Mouse (Mus musculus) lung, postnatal 0 days (tissue): ENCODE data around the gene Mapt. TPM values are rescaled to one million over a fixed set of nuclear protein-coding genes. Genes with fewer than 3 reads are reported as not detected.

Experiments
- ATAC-seq: fragments of 200-750 bp; cut with Nextera tagmentation; 2 replicates; pipeline ENCODE4 v1.8.0; 2017; ENCODE audit warnings: moderate library complexity
- DNase-seq: peaks from one replicate; pipeline ENCODE4 v3.0.0-alpha.2; 2016; ENCODE audit warnings: low spot score
- H3K27ac ChIP-seq: fragments of 300-500 bp; sonication (generic); 2 replicates; pipeline ENCODE4 v1.5.1; 2014; ENCODE audit warnings: antibody characterized with exemption, mild to moderate bottlenecking, low read length, mixed read lengths
- H3K27me3 ChIP-seq: fragments of 300-500 bp; sonication (generic); replicated peaks from 2 replicates; pipeline ENCODE4 v1.6.1; 2014; ENCODE audit warnings: low read length, mixed read lengths; ENCODE audit not compliant: insufficient read depth
- H3K36me3 ChIP-seq: fragments of 300-500 bp; sonication (generic); 2 replicates; pipeline ENCODE4 v1.6.1; 2014; ENCODE audit warnings: low read length, mixed read lengths; ENCODE audit not compliant: insufficient read depth
- H3K4me1 ChIP-seq: fragments of 300-500 bp; sonication (generic); 2 replicates; pipeline ENCODE4 v1.6.1; 2014; ENCODE audit warnings: antibody characterized with exemption, low read depth, low read length, mixed read lengths; ENCODE audit not compliant: insufficient read depth
- H3K4me2 ChIP-seq: fragments of 300-500 bp; sonication (generic); replicated peaks from 2 replicates; pipeline ENCODE4 v1.6.1; 2014; ENCODE audit warnings: low read depth, mild to moderate bottlenecking, low read length, moderate library complexity, mixed read lengths
- H3K4me3 ChIP-seq: fragments of 300-500 bp; sonication (generic); 2 replicates; pipeline ENCODE4 v1.5.1; 2014; ENCODE audit warnings: low read depth, low read length
- H3K9ac ChIP-seq: fragments of 300-500 bp; sonication (generic); replicated peaks from 2 replicates; pipeline ENCODE4 v1.6.1; 2014; ENCODE audit warnings: low read depth, mild to moderate bottlenecking
- H3K9me3 ChIP-seq: fragments of 300-500 bp; sonication (generic); 2 replicates; pipeline ENCODE4 v1.6.1; 2016; ENCODE audit warnings: low read length, mixed read lengths
- CTCF ChIP-seq: IDR thresholded peaks from 2 replicates; pipeline ENCODE4 v1.5.1; 2016; ENCODE audit warnings: antibody characterized with exemption, mild to moderate bottlenecking
- EP300 ChIP-seq: IDR thresholded peaks from 2 replicates; pipeline ENCODE4 v1.6.1; 2016; ENCODE audit warnings: antibody characterized with exemption, mild to moderate bottlenecking, control low read depth
- WGBS: fragments of 180-500 bp; shearing (Covaris S2); extraction: QIAGEN DNeasy Blood & Tissue Kit; methylation state at CpG from one replicate; pipeline ENCODE4 v1.1.7; 2014; 5-methylcytosine and 5-hydroxymethylcytosine counted together
- polyA plus RNA-seq: library from polyadenylated mRNA; unstranded; fragments of >200 nt; fragmentation: Nextera tagmentation; extraction: Ambion mirVana; gene quantifications from 2 replicates; pipeline ENCODE4 v1.2.1, GENCODE M21; 2015

Mapt gene
- polyA plus RNA-seq, 1 experiment from 2014 or later = 15.9 TPM

DNA sequence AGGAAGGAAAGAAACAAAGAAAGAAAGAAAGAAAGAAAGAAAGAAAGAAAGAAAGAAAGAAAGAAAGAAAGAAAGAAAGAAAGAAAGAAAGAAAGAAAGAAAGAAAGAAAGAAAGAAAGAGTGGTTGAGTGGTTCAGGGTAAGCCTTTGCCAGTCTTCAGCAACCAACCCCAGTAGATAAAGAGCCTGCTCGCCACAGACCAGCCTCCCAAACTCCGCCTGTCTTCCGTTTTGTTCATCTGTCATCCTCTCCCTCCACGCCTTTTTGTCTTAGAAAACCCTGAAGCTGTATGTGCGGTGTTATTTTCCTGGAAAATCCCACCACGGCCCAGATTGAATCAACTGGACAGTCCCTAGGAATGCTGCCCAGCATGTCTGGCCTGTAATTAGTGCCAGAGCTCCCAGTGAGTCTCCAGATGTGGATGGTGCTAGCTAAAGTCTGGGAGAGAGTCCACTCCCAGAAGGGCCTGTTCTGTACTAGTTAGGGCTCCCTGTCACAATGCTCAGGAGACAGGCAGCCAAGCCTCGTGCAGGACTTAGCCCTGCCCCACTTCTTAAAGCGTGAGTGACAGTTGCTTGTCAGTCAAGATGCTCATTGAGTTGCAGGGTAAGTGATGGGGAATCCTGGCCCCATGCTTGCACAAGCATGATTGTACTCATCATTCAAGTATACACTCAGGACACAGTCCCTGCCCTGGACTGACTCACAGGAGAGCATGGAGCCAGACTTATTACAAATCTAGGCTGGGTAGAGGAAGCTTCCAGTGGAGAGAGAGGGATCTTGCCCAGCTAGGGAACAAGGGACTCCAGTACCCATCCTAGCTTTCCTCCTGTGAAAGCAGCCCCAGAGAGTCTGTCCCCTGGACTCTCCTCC is 72.1 kb downstream of the Mapt start:
- Histone ChIP-seq H3K27me3 (no peaks in the 10 kb centered on the region), H3K36me3 (no peaks in the 10 kb centered on the region), H3K4me2 (no peak overlapping the region), H3K4me3 (no peak overlapping the region), H3K27ac (no peak overlapping the region), H3K9ac (no peak overlapping the region), H3K9me3 (no peaks in the 10 kb centered on the region), H3K4me1 (peaks cover 3% of the 10 kb centered on the region; the same call in 1 of the 2 replicates)
- ATAC-seq (no peak), DNase-seq (no peak)
- 64% methylated on average over 8 of the region's 8 CpGs for WGBS
- TF ChIP-seq CTCF (no peak), EP300 (no peak)

- no peaks in the 10 kb centered on the region for H3K27me3 ChIP-seq
- no peak for TF ChIP-seq CTCF
- no peak for TF ChIP-seq EP300
- H3K4me3 ChIP-seq = no peak overlapping the region
- DNase-seq (no peak), ATAC-seq (no peak)
- no peak overlapping the region for H3K9ac ChIP-seq
- 91% methylated on average over 7 of the region's 7 CpGs for WGBS
- no peaks in the 10 kb centered on the region for H3K36me3 ChIP-seq
- no peak overlapping the region for H3K4me2 ChIP-seq
- H3K4me1 ChIP-seq = peaks cover 3% of the 10 kb centered on the region; the same call in 1 of the 2 replicates
- no peaks in the 10 kb centered on the region for H3K9me3 ChIP-seq
- H3K27ac ChIP-seq = no peak overlapping the region
These were observed 74.5 kb downstream of the Mapt start for GRCm38 (mm10) chr11:104305711-104306110.

DNA sequence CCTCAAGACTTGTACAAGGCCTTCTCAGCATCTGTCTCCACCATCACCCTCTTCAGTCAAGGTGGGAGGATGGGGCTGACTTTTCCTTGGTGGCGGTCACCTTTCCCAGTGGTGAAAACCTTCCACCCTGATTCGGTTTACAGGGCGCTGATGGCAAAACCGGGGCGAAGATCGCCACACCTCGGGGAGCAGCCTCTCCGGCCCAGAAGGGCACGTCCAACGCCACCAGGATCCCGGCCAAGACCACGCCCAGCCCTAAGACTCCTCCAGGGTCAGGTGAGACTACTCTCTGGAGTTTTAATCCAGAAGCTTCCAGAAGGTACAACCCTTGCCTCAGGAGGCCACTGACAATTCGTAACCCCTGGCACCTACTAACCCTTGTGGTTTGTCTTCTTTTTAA is 75.3 kb downstream of the Mapt start:
- Histone ChIP-seq H3K36me3 (no peaks in the 10 kb centered on the region), H3K4me1 (peaks cover 3% of the 10 kb centered on the region; the same call in 1 of the 2 replicates), H3K27me3 (no peaks in the 10 kb centered on the region), H3K4me2 (no peak overlapping the region), H3K27ac (no peak overlapping the region), H3K9me3 (no peaks in the 10 kb centered on the region), H3K9ac (no peak overlapping the region), H3K4me3 (no peak overlapping the region)
- 85% methylated on average over 13 of the region's 13 CpGs for WGBS
- TF ChIP-seq CTCF (no peak), EP300 (no peak)
- no peak for DNase-seq
- no peak for ATAC-seq

DNA sequence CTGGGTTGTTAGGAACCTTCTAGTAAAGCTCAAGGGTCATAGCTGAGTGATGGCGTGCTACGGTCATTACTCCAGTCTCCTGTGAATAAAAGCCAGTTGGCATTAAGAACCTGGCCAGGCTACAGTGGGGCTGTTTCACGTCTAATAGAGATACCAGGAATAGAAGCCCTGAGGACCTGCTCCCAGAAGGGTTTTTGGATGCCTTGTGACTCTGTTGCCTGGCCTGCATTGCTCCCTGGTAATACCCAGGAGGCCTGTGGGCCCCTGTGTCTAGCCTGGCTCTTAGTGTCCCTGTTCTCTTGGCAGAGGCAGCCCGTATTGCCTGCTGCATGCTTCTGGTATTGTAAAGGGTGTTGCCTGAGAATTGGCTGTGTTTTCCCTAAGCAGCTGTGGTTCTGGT is 75.9 kb downstream of the Mapt start:
- H3K4me2 ChIP-seq = no peak overlapping the region
- no peak overlapping the region for H3K4me3 ChIP-seq
- no peaks in the 10 kb centered on the region for H3K9me3 ChIP-seq
- DNase-seq (no peak), ATAC-seq (no peak)
- H3K27ac ChIP-seq = no peak overlapping the region
- H3K27me3 ChIP-seq = no peaks in the 10 kb centered on the region
- WGBS = 72% methylated on average over 4 of the region's 4 CpGs
- H3K36me3 ChIP-seq = no peaks in the 10 kb centered on the region
- H3K4me1 ChIP-seq = peaks cover 3% of the 10 kb centered on the region; the same call in 1 of the 2 replicates
- no peak for TF ChIP-seq EP300
- no peak overlapping the region for H3K9ac ChIP-seq

GRCm38 (mm10) chr11:104309377-104310225 is 78.4 kb downstream of the Mapt start:
- Histone ChIP-seq H3K4me3 (peak overlapping the region; percentile 17; the same call in 1 of the 2 replicates), H3K4me2 (peak overlapping the region; percentile 52), H3K9ac (no peak overlapping the region), H3K9me3 (no peaks in the 10 kb centered on the region), H3K27me3 (no peaks in the 10 kb centered on the region), H3K27ac (no peak overlapping the region), H3K4me1 (no peaks in the 10 kb centered on the region), H3K36me3 (no peaks in the 10 kb centered on the region)
- no peak for ATAC-seq
- no peak for DNase-seq
- WGBS = 32% methylated on average over 12 of the region's 12 CpGs
- TF ChIP-seq CTCF = no peak
- TF ChIP-seq EP300 = no peak

DNA sequence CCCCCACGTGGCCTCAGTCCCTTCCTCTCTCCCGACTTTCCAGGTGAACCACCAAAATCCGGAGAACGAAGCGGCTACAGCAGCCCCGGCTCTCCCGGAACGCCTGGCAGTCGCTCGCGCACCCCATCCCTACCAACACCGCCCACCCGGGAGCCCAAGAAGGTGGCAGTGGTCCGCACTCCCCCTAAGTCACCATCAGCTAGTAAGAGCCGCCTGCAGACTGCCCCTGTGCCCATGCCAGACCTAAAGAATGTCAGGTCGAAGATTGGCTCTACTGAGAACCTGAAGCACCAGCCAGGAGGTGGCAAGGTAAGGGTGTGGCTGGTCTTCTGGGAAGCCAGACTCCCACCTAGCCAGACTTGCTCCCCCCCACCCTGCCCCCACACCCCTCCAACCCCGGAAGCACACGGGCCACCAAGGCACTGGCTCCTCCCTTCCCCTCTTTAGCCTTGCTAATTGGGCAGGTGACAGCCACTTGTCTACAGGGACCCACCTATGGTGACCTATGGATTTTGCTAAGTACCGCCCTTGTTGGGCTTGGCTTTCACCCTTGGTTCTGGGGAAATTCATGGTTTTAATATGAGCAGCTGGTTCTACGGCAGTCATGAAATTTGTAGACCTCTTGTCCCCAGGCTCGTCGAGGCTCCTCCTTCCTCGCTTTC is 79.2 kb downstream of the Mapt start:
- 8% methylated on average over 23 of the region's 23 CpGs for WGBS
- Histone ChIP-seq H3K9ac (no peak overlapping the region), H3K4me3 (peak overlapping the region; percentile 17; the same call in 1 of the 2 replicates), H3K4me1 (no peaks in the 10 kb centered on the region), H3K27ac (no peak overlapping the region), H3K36me3 (no peaks in the 10 kb centered on the region), H3K4me2 (peak overlapping the region; percentile 52), H3K27me3 (no peaks in the 10 kb centered on the region), H3K9me3 (no peaks in the 10 kb centered on the region)
- DNase-seq (peak; percentile 79), ATAC-seq (peak; percentile 90)
- TF ChIP-seq CTCF (no peak), EP300 (no peak)
